Mouse (Mus musculus) CH12.LX (cell line): ENCODE data around the gene Epc2. TPM values are rescaled to one million over a fixed set of nuclear protein-coding genes. Genes with fewer than 3 reads are reported as not detected.

Experiments used
- DNase-seq: peaks from one replicate; pipeline ENCODE4 v3.0.0-alpha.2; 2013; ENCODE audit errors: extremely low read depth
- H3K27ac ChIP-seq: 2 replicates; pipeline ENCODE4 v1.5.1; 2012; ENCODE audit warnings: low read depth, mild to moderate bottlenecking, control low read depth, moderate library complexity; ENCODE audit not compliant: insufficient read depth
- H3K27me3 ChIP-seq: replicated peaks from 2 replicates; pipeline ENCODE3; 2012; ENCODE audit warnings: inconsistent platforms
- H3K36me3 ChIP-seq, 2 experiments: replicated peaks in 1 of 2; 2 replicates each; pipeline versions ENCODE3 to v1.6.1; 2012; ENCODE audit warnings: inconsistent platforms in 1 of 2, low read length in 1 of 2, mild to moderate bottlenecking in 1 of 2, mixed read lengths in 1 of 2, moderate library complexity in 1 of 2; ENCODE audit not compliant: control insufficient read depth in 1 of 2, insufficient read depth in 1 of 2
- H3K4me1 ChIP-seq, 2 experiments: 2 replicates each; pipeline ENCODE4 v1.6.1; 2012; ENCODE audit warnings: inconsistent platforms in 1 of 2, moderate library complexity in 1 of 2; ENCODE audit not compliant: insufficient read depth in 2 of 2, control insufficient read depth in 1 of 2
- H3K4me2 ChIP-seq: 2 replicates; pipeline ENCODE4 v1.6.1; 2012; ENCODE audit warnings: low read depth, mild to moderate bottlenecking, control low read depth; ENCODE audit not compliant: poor library complexity, insufficient read depth, severe bottlenecking
- H3K4me3 ChIP-seq, 3 experiments: fragments of 150-350 bp in 1 of 3; sonication (generic) in 1 of 3; replicated peaks in 1 of 3; 2 replicates each; pipeline versions ENCODE3 to v1.5.1; 2011 to 2012; ENCODE audit warnings: low read depth in 2 of 3, low read length in 2 of 3, mild to moderate bottlenecking in 2 of 3, moderate library complexity in 2 of 3, control low read depth in 1 of 3, improper control_type of control experiment in 1 of 3, inconsistent platforms in 1 of 3, mixed read lengths in 1 of 3; ENCODE audit not compliant: poor library complexity in 1 of 3
- H3K79me2 ChIP-seq: replicated peaks from 2 replicates; pipeline ENCODE4 v1.6.1; 2012; ENCODE audit warnings: mild to moderate bottlenecking, moderate library complexity; ENCODE audit not compliant: control insufficient read depth, poor library complexity, insufficient read depth, severe bottlenecking; ENCODE audit errors: extremely low read depth
- H3K9ac ChIP-seq: 2 replicates; pipeline ENCODE4 v1.6.1; 2012; ENCODE audit warnings: low read depth, mild to moderate bottlenecking, control low read depth, moderate library complexity; ENCODE audit not compliant: insufficient read depth
- H3K9me3 ChIP-seq: replicated peaks from 2 replicates; pipeline ENCODE3; 2012; ENCODE audit warnings: low read length, inconsistent platforms, mixed read lengths
- E2F4 ChIP-seq: IDR thresholded peaks from 2 replicates; pipeline ENCODE4 v1.6.1; 2011; ENCODE audit warnings: low read depth, low read length, improper control_type of control experiment; ENCODE audit not compliant: insufficient replicate concordance
- EP300 ChIP-seq: IDR thresholded peaks from 2 replicates; pipeline ENCODE4 v1.6.1; 2011; ENCODE audit warnings: low read length, improper control_type of control experiment
- ETS1 ChIP-seq: conservative IDR thresholded peaks from 2 replicates; pipeline ENCODE4 v1.6.1; 2012; ENCODE audit warnings: low read depth, mild to moderate bottlenecking, inconsistent platforms, low read length, improper control_type of control experiment, moderate library complexity
- HCFC1 ChIP-seq: IDR thresholded peaks from 2 replicates; pipeline ENCODE4 v1.6.1; 2012; ENCODE audit warnings: low read depth, mild to moderate bottlenecking, inconsistent platforms, low read length, improper control_type of control experiment
- IRF4 ChIP-seq: IDR thresholded peaks from 2 replicates; pipeline ENCODE4 v1.6.1; 2014; ENCODE audit warnings: low read depth, mild to moderate bottlenecking, inconsistent platforms, low read length, improper control_type of control experiment
- JUN ChIP-seq: IDR thresholded peaks from 2 replicates; pipeline ENCODE4 v1.6.1; 2011; ENCODE audit warnings: low read depth, mild to moderate bottlenecking, low read length, improper control_type of control experiment, moderate library complexity; ENCODE audit not compliant: insufficient read depth
- JUND ChIP-seq: conservative IDR thresholded peaks from 2 replicates; pipeline ENCODE4 v1.6.1; 2011; ENCODE audit warnings: low read depth, low read length, improper control_type of control experiment
- MAX ChIP-seq: IDR thresholded peaks from 2 replicates; pipeline ENCODE4 v1.6.1; 2011; ENCODE audit warnings: low read length, improper control_type of control experiment
- MEF2A ChIP-seq: IDR thresholded peaks from 2 replicates; pipeline ENCODE4 v1.6.1; 2014; ENCODE audit warnings: low read depth, mild to moderate bottlenecking, inconsistent platforms, low read length, improper control_type of control experiment, borderline replicate concordance
- MXI1 ChIP-seq: IDR thresholded peaks from 2 replicates; pipeline ENCODE4 v1.6.1; 2011; ENCODE audit warnings: mild to moderate bottlenecking, low read depth, low read length, improper control_type of control experiment
- MYC ChIP-seq: IDR thresholded peaks from 2 replicates; pipeline ENCODE4 v1.6.1; 2011; ENCODE audit warnings: low read depth, mild to moderate bottlenecking, improper control_type of control experiment, low read length
- NELFE ChIP-seq: IDR thresholded peaks from 2 replicates; pipeline ENCODE4 v1.6.1; 2011; ENCODE audit warnings: low read depth, low read length, improper control_type of control experiment
- NRF1 ChIP-seq: IDR thresholded peaks from 2 replicates; pipeline ENCODE4 v1.6.1; 2014; ENCODE audit warnings: low read depth, mild to moderate bottlenecking, inconsistent platforms, low read length, improper control_type of control experiment, moderate library complexity
- PAX5 ChIP-seq: IDR thresholded peaks from 2 replicates; pipeline ENCODE4 v1.6.1; 2012; ENCODE audit warnings: low read length, inconsistent platforms, mixed read lengths
- POLR2A ChIP-seq: IDR thresholded peaks from 2 replicates; pipeline ENCODE4 v1.6.1; 2011; ENCODE audit warnings: low read depth, mild to moderate bottlenecking, improper control_type of control experiment, low read length
- POLR2AphosphoS2 ChIP-seq: IDR thresholded peaks from 2 replicates; pipeline ENCODE4 v1.6.1; 2011; ENCODE audit warnings: low read depth, low read length, improper control_type of control experiment
- RAD21 ChIP-seq: IDR thresholded peaks from 2 replicates; pipeline ENCODE4 v1.6.1; 2011; ENCODE audit warnings: low read depth, mild to moderate bottlenecking, low read length, improper control_type of control experiment, moderate library complexity
- SIN3A ChIP-seq: IDR thresholded peaks from 2 replicates; pipeline ENCODE4 v1.6.1; 2012; ENCODE audit warnings: low read length, improper control_type of control experiment, inconsistent platforms
- SMC3 ChIP-seq: IDR thresholded peaks from 2 replicates; pipeline ENCODE4 v1.6.1; 2011; ENCODE audit warnings: low read depth, low read length, improper control_type of control experiment
- TCF12 ChIP-seq: IDR thresholded peaks from 2 replicates; pipeline ENCODE4 v1.6.1; 2014; ENCODE audit warnings: low read depth, mild to moderate bottlenecking, inconsistent platforms, low read length, improper control_type of control experiment
- UBTF ChIP-seq: IDR thresholded peaks from 2 replicates; pipeline ENCODE4 v1.6.1; 2012; ENCODE audit warnings: low read depth, mild to moderate bottlenecking, inconsistent platforms, low read length, improper control_type of control experiment, moderate library complexity
- USF1 ChIP-seq: IDR thresholded peaks from 2 replicates; pipeline ENCODE4 v1.6.1; 2014; ENCODE audit warnings: low read depth, mild to moderate bottlenecking, inconsistent platforms, low read length, improper control_type of control experiment
- ZC3H11A ChIP-seq: IDR thresholded peaks from 2 replicates; pipeline ENCODE4 v1.6.1; 2012; ENCODE audit warnings: low read depth, mild to moderate bottlenecking, inconsistent platforms, low read length, improper control_type of control experiment
- ZKSCAN1 ChIP-seq: IDR thresholded peaks from 2 replicates; pipeline ENCODE4 v1.6.1; 2012; ENCODE audit warnings: low read depth, inconsistent platforms, low read length, improper control_type of control experiment, borderline replicate concordance
- dilution Hi-C: fragments of 300-500 bp; cut with MboI; formaldehyde crosslinking; loops from 2 replicates; pipeline ENCODE4 v1.14.3; 2020; ENCODE audit warnings: low sequenced_read_pairs; ENCODE audit not compliant: extremely low pct_unique_long_range_greater_than_20kb, extremely low pct_ligation_motif_present
- in situ Hi-C: fragments of 300-500 bp; cut with MboI; formaldehyde crosslinking; loops from 3 replicates; pipeline ENCODE4 v1.14.3; 2019; ENCODE audit warnings: low sequenced_read_pairs, low pct_ligation_motif_present, low pct_unique_long_range_greater_than_20kb, mixed read lengths
- polyA plus RNA-seq: library from polyadenylated mRNA; unstranded; fragments of >175 nt; gene quantifications from 2 replicates; pipeline ENCODE4 v1.2.1, GENCODE M21; 2012; ENCODE audit warnings: low read depth; ENCODE audit not compliant: insufficient read length
- total RNA-seq, 2 experiments: library from RNA; depleted of rRNA; stranded (reverse); fragments of 300-350 nt in 1 of 2; fragments of >200 nt in 1 of 2; gene quantifications; 2 replicates each; pipeline ENCODE4 v1.2.3; 2012 to 2014

The Epc2 gene
- total and polyA plus RNA-seq, 3 experiments, result 10.5 to 22.8 (median 19.2) TPM

- dilution Hi-C loops (no loop called here), in situ Hi-C loops (no loop called here)
- H3K9me3 ChIP-seq, result no peaks in the 10 kb centered on the region
- H3K4me3 ChIP-seq, result no peak overlapping the region
- no peak overlapping the region for H3K27ac ChIP-seq
- H3K79me2 ChIP-seq, result no peaks in the 10 kb centered on the region; the same call in 1 of the 2 replicates
- no peak for TF ChIP-seq MAX
- no peak for TF ChIP-seq ZKSCAN1
- TF ChIP-seq POLR2A, result no peak
- no peak for TF ChIP-seq TCF12
- no peak for TF ChIP-seq IRF4
- TF ChIP-seq MYC, result no peak
- TF ChIP-seq SIN3A, result no peak
- TF ChIP-seq MEF2A, result no peak
- TF ChIP-seq POLR2AphosphoS2, result no peak
- TF ChIP-seq NELFE, result no peak
- no peak overlapping the region for H3K4me2 ChIP-seq
- H3K27me3 ChIP-seq, result no peaks in the 10 kb centered on the region
- H3K9ac ChIP-seq, result no peak overlapping the region
- peaks cover 18 to 35% of the 10 kb centered on the region in 2 experiments for H3K36me3 ChIP-seq
- H3K4me1 ChIP-seq, result peaks cover 2 to 11% of the 10 kb centered on the region in 2 experiments; a peak in 3 of 4 replicates
- DNase-seq, result no peak
Measured at GRCm38 (mm10) chr2:49539745-49540144, 88.5 kb downstream of the Epc2 start.

GRCm38 (mm10) chr2:49547813-49548212 lies 96.5 kb downstream of the Epc2 start:
- dilution Hi-C loops (no loop called here), in situ Hi-C loops (no loop called here)
- Histone ChIP-seq H3K4me1 (no peaks in the 10 kb centered on the region), H3K27me3 (no peaks in the 10 kb centered on the region), H3K4me3 (no peak overlapping the region), H3K36me3 (peaks cover 33 to 50% of the 10 kb centered on the region in 2 experiments), H3K9ac (no peak overlapping the region), H3K9me3 (no peaks in the 10 kb centered on the region), H3K4me2 (no peak overlapping the region), H3K27ac (no peak overlapping the region), H3K79me2 (no peaks in the 10 kb centered on the region)
- no peak for TF ChIP-seq JUND
- no peak for TF ChIP-seq NELFE
- TF ChIP-seq SIN3A, result no peak
- no peak for TF ChIP-seq E2F4
- TF ChIP-seq USF1, result no peak
- no peak for TF ChIP-seq ETS1
- no peak for TF ChIP-seq HCFC1
- no peak for TF ChIP-seq NRF1
- no peak for TF ChIP-seq JUN
- TF ChIP-seq SMC3, result no peak
- no peak for TF ChIP-seq ZC3H11A
- no peak for TF ChIP-seq POLR2AphosphoS2
- no peak for TF ChIP-seq RAD21
- TF ChIP-seq MXI1, result no peak
- TF ChIP-seq UBTF, result no peak
- TF ChIP-seq EP300, result no peak
- no peak for TF ChIP-seq PAX5
- no peak for DNase-seq
